Mouse (Mus musculus) urinary bladder, postnatal 36 days (tissue): ENCODE measurements around the gene Rpl13.

Source experiments
- DNase-seq, 2 experiments: peaks; one replicate each; pipeline ENCODE4 v3.0.0; 2022; ENCODE audit warnings: low spot score in 2 of 2, mixed read lengths in 1 of 2

Gene Rpl13

DNA sequence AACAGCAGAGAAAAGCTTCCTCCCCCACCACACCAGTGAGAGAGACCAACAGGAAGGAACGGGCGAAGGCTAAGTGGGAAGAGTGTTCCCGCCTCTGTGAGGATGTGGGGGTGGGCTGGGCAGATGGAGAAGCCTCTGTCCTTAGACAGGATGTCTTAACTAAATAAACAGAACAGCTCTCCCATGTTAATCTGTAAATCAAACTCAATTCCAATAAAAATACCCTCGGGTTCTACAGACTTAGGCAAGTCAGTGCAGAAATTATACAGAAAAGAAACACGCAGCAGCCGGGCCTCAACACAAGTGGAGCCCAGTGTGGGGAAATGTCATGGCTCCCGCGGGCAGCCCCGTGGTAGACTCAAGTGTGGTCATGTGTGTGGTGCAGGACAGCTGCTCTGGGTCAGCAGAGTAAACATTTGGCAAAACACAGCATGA is 48.6 kb downstream of the Rpl13 start:
- no peak for DNase-seq
